Mouse (Mus musculus) right cerebral cortex, postnatal 10 days (tissue): ENCODE results near the gene Fuca2.

Source experiments
- DNase-seq, 2 experiments: peaks; one replicate each; pipeline ENCODE4 v3.0.0; 2021; ENCODE audit warnings: low spot score in 2 of 2

Fuca2 gene

DNA sequence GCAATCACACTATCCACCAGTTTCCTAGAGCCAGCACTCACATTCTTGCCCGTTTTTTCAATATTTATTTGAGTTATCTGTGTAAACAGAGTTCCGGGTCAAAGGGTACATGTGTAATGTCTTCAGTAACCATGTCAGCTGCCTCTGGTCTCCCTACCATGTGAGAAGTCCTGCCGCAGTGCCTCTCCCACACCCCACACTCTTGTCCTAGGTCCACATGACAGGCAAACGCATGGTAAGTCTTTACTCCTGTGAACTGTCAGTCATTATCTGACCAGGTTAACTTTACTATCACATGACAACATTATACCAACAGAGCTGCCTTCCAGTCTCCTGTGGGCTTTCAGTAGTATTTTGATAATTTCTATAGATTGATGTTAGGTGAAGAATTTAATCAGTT, 28.8 kb downstream of the Fuca2 start:
- no peak for DNase-seq

DNA sequence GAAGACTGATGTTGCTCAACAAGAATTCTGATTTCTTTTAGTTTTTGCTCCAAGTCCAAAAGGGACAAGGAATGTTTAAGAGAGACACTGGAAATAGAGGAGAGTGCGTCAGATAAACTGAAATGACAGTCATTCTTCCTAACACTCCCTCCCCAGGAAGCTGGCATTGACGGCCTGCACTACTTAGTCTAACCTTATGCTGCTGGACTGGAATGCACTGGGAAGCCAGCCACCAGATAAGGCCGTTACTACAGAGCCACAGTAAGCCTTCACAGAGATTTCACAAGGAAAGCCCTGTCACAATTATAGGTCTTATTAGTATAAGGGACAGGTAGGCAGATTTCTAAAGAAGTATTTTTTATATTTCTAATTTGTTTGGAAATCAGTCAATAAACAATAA, 35.4 kb downstream of the Fuca2 start:
- DNase-seq = no peak

DNA sequence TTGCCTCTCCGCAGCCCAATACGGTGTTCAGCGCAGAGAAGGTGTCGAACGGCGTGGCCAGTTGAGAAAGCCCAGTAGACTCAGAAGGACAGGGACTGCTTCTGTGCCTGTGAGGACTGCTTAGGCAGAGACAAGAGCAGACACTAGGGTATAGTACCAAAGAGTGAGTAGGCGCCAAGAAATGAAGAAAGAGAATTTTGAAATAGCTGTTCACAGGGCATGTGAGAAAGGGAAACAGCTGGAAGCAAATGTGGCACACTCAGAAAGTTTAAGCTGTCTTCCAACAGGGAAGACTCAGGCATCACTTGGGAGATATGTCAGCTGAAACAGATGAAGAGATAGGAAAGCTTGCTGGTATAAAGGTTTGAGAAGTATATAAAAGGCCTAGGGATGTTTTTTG, 37.4 kb downstream of the Fuca2 start:
- DNase-seq = no peak

DNA sequence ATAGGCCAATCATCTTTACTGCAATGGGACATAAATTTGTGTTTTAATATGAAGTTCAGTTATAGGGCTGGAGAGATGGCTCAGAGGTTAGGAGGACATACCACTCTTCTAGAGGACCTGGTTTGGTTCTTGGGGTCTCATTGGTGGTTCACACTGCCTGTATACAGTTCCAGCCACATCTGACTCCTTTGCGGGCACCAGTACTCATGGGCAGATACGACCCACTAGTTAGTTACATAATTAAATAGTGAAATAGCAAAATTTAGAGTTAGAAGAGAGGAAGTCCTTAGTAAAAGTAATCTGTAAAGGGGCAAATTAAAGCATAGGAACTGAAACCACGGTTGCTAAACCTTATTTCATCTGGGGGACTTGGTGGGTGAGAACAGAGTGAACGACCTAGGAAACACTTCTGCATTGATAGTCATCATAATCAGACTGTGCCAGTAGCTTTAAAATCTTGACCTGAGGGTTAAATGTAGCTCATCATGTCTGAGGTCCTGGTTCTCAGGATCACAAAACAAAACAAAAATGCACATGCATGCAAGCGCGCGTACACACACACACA, 40.5 kb downstream of the Fuca2 start:
- DNase-seq = no peak

DNA sequence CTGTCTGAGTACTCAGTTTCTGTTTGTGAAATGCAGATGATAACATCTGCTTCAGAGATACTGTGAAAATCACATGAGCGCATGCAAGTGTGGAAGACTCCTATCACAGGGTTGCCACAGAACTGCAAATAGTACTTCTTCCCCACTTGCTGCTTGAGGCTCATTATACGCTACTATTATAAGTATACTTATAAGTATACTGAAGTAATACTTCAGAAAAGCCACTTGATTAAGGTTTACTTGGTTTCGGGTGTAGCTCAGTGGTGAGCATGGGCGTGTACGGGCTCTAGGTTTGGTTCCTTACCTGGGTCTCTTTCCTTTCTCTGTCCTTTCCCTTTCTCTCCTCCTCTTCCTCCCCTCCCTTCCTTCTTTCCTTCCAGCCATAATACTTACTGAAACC, 42.4 kb downstream of the Fuca2 start:
- no peak for DNase-seq

DNA sequence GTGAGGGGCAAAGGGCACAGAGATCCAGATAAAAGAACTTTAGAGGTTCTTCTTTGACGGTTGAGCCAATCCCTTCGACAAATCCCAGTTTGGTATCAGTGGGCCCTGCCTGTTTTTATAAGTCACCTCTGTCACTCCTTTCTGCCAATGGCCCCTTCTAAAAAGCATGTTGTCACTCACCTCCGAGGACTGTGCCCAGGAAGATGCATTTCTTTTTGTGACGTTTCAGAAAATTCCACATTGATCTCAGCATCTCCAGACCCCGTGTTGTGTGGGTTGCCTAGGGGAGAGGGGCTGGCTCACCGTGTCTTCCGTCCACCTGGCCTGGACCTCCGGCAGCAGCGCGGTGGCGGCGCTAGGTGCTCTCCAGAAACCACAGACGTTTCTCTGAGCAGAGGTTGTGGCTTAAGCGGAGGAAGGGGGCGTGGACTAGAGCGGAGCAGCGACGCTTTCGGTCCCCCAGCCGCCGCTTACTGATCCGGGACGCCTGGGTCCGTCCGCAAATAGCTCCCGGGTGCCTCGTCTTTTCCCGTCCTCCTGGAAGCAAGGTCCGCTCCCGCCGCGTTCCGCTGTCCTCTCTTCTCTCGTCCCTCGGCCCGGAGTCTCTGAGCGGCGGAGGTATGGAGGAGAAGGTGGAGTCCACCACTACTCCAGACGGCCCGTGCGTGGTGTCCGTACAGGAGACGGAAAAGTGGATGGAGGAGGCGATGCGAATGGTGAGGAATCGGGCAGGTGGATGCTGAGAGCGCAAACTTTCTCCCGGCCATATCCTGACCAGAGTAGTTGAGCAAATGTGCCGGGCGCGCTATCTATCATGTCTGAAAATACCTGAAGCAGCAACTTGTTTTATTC, 53.5 kb downstream of the Fuca2 start, which contains the start of the genes Adat2 and Pex3:
Gene Adat2, plus strand, starts transcription at position 249 of the 852 bp plus-strand sequence.
Gene Pex3, minus strand, starts transcription at position 497 of the 852 bp plus-strand sequence.
- peak; percentile 91 to 92 for DNase-seq

DNA sequence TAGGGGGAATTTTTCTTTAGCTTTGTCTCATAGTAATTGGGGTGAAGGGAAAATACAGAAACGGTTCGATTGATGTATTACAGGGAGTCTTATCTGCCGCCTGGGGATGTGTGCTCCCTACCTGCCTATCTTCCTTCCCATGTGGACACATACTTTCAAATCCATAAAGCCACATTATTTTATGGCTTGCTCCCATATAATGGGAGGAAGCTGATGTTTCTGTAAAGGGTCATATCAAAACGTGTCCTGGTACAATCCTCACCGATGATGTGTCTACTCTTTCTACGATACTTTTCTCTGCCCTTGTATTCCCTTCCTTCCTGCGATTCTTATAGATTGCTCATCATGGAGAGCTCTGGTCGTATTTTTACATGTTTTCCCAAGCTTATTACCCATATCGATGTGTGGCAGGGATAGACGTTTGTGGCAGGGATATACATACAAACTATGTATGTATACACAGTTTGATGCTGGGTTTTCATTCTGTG, 54.2 kb downstream of the Fuca2 start:
- DNase-seq = peak in 1 of 2 experiments; percentile 11

DNA sequence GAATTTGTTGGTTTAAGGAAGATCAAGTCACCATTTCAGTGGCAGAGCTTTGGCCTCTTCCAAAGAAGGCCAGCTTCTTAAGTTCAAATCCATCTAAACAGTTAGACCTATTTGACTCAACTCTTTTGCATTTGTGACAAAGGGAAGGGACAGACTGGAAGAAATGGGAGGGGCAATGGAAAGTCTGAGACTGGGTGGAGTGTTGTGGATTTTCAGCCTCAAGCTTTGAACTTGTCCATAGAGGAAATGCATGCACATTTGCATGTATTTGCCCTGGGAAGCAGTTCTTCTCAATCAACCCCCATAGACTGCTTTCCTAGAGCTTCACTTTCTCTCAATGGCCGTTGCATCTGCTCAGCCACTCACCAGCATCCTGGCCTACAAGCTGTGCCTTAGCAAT, 55.0 kb downstream of the Fuca2 start:
- DNase-seq = peak in 1 of 2 experiments; percentile 8

DNA sequence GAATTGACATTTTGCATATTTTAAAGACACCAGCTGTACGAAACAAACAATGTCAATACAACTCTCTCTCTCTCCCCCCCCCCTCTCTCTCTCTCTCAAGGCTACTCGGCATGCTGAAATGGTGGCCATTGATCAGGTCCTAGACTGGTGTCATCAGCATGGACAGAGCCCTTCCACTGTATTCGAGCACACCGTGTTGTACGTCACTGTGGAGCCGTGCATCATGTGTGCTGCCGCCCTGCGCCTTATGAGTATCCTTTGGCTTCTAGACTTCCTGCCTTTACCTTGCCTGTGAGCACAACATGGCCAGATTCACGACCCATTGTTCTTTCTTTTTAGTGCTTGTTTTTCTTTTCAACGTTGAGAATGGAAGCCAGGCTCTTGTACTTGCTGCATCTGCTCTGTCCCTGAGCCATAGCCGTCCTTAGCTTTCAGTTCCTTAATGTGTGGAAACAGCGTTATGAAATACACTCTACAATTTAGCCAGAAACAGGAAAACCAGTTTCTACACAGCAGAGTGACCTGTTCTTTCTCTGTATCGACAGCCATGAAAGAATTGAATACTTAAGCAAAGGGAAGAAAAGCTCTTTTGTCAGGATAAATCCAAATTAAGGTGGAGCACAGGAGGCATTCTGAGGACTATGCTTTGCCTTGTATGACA, 60.8 kb downstream of the Fuca2 start:
- peak in 1 of 2 experiments; percentile 11 for DNase-seq

DNA sequence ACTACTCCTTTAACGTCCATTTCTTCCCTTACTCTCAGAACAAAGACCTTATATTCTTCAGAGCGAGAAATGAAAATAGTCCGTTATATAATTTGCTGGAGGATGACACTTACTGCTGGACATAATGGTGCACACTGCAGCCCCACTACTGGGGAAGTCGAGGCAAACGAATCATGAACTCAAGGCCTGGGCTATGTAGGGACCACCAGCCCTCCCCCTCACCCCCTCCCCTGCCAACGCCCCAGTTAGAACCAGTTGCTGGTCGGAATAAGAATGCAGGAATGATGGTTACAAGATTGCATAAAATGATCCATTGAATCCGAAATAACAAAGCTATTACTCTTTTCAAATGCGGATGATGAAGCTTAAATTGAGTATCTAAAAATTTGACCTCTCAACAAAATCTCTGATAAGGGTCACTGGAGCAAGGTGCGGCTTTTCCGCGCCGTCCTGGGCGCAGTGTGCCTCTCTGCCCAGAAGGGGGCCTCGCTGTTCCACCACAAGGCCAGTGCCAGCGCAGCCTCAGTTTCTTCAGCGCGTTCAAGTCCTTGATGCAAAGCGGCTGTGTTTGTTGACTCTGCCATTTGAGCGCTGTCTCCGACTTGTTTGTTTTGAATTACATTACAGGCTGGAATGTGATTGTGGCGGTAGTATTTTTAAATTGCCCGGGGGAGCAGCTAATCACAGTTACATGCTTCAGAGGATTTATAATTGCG, 65.2 kb downstream of the Fuca2 start:
- peak; percentile 77 to 86 for DNase-seq

DNA sequence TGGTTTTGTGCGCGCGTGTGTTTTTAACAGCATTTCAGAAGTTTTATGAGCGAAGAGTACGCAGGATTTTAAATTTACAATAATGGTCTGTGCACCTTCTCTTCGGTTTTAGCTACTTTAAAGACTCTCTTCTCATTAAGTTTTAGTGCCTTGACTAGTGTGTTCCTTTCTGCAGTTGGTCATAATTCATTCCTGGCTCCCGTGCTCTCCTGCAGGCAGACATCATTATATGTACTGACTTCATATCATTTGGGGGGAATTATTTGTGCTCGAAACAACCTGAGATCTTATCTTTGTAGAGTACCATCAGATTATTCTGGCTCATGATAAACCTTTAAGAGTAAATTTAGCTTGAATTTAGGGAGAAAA, 65.7 kb downstream of the Fuca2 start:
- DNase-seq = peak in 1 of 2 experiments; percentile 33

DNA sequence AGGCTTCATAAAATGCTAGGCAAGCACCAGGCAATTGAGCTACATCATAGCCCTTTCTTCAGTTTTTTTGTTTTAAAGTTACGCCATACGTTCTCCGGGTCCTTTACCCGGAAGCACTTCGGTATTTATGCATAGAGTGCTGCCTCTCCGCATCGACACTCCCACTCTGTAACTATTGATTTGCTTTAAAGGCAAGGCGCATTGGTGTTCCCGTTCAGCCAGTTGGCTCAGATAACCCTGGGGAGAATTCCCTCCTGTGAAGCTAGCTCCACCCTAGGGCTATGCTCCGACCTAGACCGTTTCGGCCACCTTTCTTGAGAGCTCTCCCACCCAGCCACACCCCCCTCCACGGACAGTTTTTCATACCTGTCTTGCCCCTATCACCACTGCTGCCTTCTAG, 67.1 kb downstream of the Fuca2 start:
- DNase-seq = no peak
